Mouse (Mus musculus) thymus, adult 2 months (tissue): Measurements from ENCODE around the gene Pde4d. TPM values are rescaled to one million over a fixed set of nuclear protein-coding genes. Genes with fewer than 3 reads are reported as not detected.

ENCODE experiments used
- DNase-seq: peaks from one replicate; pipeline ENCODE4 v3.0.0; 2021
- H3K27ac ChIP-seq: fragments of 200-500 bp; 2 replicates; pipeline ENCODE4 v1.5.1; 2012; ENCODE audit warnings: low read length, control low read depth; ENCODE audit not compliant: control insufficient read depth, insufficient read depth
- H3K27me3 ChIP-seq: fragments of 200-500 bp; 2 replicates; pipeline ENCODE4 v1.6.1; 2012; ENCODE audit warnings: mild to moderate bottlenecking, low read length, moderate library complexity, mixed read lengths; ENCODE audit not compliant: control insufficient read depth, insufficient read depth
- H3K36me3 ChIP-seq: fragments of 200-500 bp; 2 replicates; pipeline ENCODE4 v1.6.1; 2012; ENCODE audit warnings: mild to moderate bottlenecking, low read length, moderate library complexity; ENCODE audit not compliant: control insufficient read depth, insufficient read depth
- H3K4me1 ChIP-seq: fragments of 200-500 bp; replicated peaks from 2 replicates; pipeline ENCODE4 v1.6.1; 2012; ENCODE audit warnings: low read length; ENCODE audit not compliant: control insufficient read depth, insufficient read depth
- H3K4me3 ChIP-seq: fragments of 200-500 bp; 2 replicates; pipeline ENCODE4 v1.5.1; 2012; ENCODE audit warnings: mild to moderate bottlenecking, low read length, control low read depth, moderate library complexity; ENCODE audit not compliant: control insufficient read depth, insufficient read depth
- CTCF ChIP-seq: fragments of 200-500 bp; IDR thresholded peaks from 2 replicates; pipeline ENCODE4 v1.5.1; 2012; ENCODE audit warnings: mild to moderate bottlenecking, control low read depth, low read length, moderate library complexity, borderline replicate concordance; ENCODE audit not compliant: control insufficient read depth, poor library complexity, insufficient read depth; ENCODE audit errors: extremely low read depth
- POLR2A ChIP-seq: fragments of 200-500 bp; IDR thresholded peaks from 2 replicates; pipeline ENCODE4 v1.6.1; 2012; ENCODE audit warnings: mild to moderate bottlenecking, low read length, control low read depth, moderate library complexity; ENCODE audit not compliant: control insufficient read depth, poor library complexity, insufficient read depth; ENCODE audit errors: extremely low read depth
- WGBS: fragments of 180-500 bp; shearing (Covaris S2); methylation state at CpG from one replicate; pipeline ENCODE4 v1.1.7; 2018; 5-methylcytosine and 5-hydroxymethylcytosine counted together
- polyA plus RNA-seq: library from polyadenylated mRNA; depleted of rRNA; stranded (reverse); fragments of >200 nt; gene quantifications from 2 replicates; pipeline ENCODE4 v1.2.3, GENCODE M21; 2012

Gene Pde4d
- polyA plus RNA-seq, 1 experiment: 35.2 TPM

GRCm38 (mm10) chr13:109238670-109239069, 788.9 kb downstream of the Pde4d start:
- H3K4me1 ChIP-seq: peaks cover 9% of the 10 kb centered on the region
- H3K4me3 ChIP-seq: no peak overlapping the region
- TF ChIP-seq CTCF (no peak), POLR2A (no peak)
- no peak overlapping the region for H3K27ac ChIP-seq
- 39% methylated on average over 4 of the region's 4 CpGs for WGBS
- DNase-seq: no peak
- H3K27me3 ChIP-seq: no peaks in the 10 kb centered on the region
- no peaks in the 10 kb centered on the region for H3K36me3 ChIP-seq

GRCm38 (mm10) chr13:109239296-109239695, 789.5 kb downstream of the Pde4d start:
- Histone ChIP-seq H3K27me3 (no peaks in the 10 kb centered on the region), H3K4me1 (peaks cover 9% of the 10 kb centered on the region), H3K27ac (peak overlapping the region; percentile 72), H3K4me3 (no peak overlapping the region), H3K36me3 (no peaks in the 10 kb centered on the region)
- peak; percentile 79 for DNase-seq
- WGBS: 5% methylated on average over 11 of the region's 11 CpGs
- TF ChIP-seq CTCF (no peak), POLR2A (no peak)

- Histone ChIP-seq H3K4me3 (no peak overlapping the region), H3K27ac (no peak overlapping the region), H3K36me3 (no peaks in the 10 kb centered on the region), H3K4me1 (peaks cover 6% of the 10 kb centered on the region), H3K27me3 (no peaks in the 10 kb centered on the region)
- DNase-seq: no peak
- 95% methylated on average over 9 of the region's 9 CpGs for WGBS
- TF ChIP-seq POLR2A (no peak), CTCF (no peak)
Observed at GRCm38 (mm10) chr13:109242456-109243050, 792.8 kb downstream of the Pde4d start.

- H3K36me3 ChIP-seq: no peaks in the 10 kb centered on the region
- no peak overlapping the region for H3K4me3 ChIP-seq
- H3K27ac ChIP-seq: no peak overlapping the region
- peaks cover 6% of the 10 kb centered on the region for H3K4me1 ChIP-seq
- H3K27me3 ChIP-seq: no peaks in the 10 kb centered on the region
- no peak for DNase-seq
- TF ChIP-seq CTCF: no peak
- no peak for TF ChIP-seq POLR2A
- 55% methylated on average over 3 of the region's 3 CpGs for WGBS
Observed at GRCm38 (mm10) chr13:109243160-109243559, 793.4 kb downstream of the Pde4d start.

GRCm38 (mm10) chr13:109247061-109247460, 797.3 kb downstream of the Pde4d start:
- no peak for DNase-seq
- Histone ChIP-seq H3K4me3 (no peak overlapping the region), H3K36me3 (no peaks in the 10 kb centered on the region), H3K27me3 (no peaks in the 10 kb centered on the region), H3K27ac (no peak overlapping the region), H3K4me1 (no peaks in the 10 kb centered on the region)
- WGBS: 98% methylated on average over 4 of the region's 4 CpGs
- TF ChIP-seq POLR2A: no peak
- no peak for TF ChIP-seq CTCF

- TF ChIP-seq CTCF (no peak), POLR2A (no peak)
- DNase-seq: no peak
- H3K27me3 ChIP-seq: no peaks in the 10 kb centered on the region
- no peak overlapping the region for H3K4me3 ChIP-seq
- no peaks in the 10 kb centered on the region for H3K36me3 ChIP-seq
- no peak overlapping the region for H3K27ac ChIP-seq
- H3K4me1 ChIP-seq: no peaks in the 10 kb centered on the region
Observed at GRCm38 (mm10) chr13:109249315-109249714, 799.6 kb downstream of the Pde4d start.

GRCm38 (mm10) chr13:109255634-109256033, 805.9 kb downstream of the Pde4d start:
- Histone ChIP-seq H3K4me3 (no peak overlapping the region), H3K27ac (no peak overlapping the region), H3K27me3 (no peaks in the 10 kb centered on the region; the same call in 1 of the 2 replicates), H3K36me3 (no peaks in the 10 kb centered on the region), H3K4me1 (peaks cover 6% of the 10 kb centered on the region; the same call in 1 of the 2 replicates)
- DNase-seq: no peak
- WGBS: 91% methylated on average over 4 of the region's 4 CpGs
- TF ChIP-seq CTCF (no peak), POLR2A (no peak)
